Mouse (Mus musculus) retina, embryonic 14.5 days (tissue): ENCODE results near the gene Gm49322.
A peak's percentile ranks its signal among the peaks of the same experiment; 100 is the strongest.
"Not testable (repeated sequence)": the region's sequence is repeated elsewhere in the genome, so short reads cannot be mapped to it uniquely, and the experiment has no call there.

Source experiments
- DNase-seq: peaks from one replicate; pipeline ENCODE4 v3.0.0-alpha.2; 2015; ENCODE audit warnings: low spot score

Gm49322 gene

GRCm38 (mm10) chr10:80605721-80606120, at the start of gene Gm49322:
TSS of gene Gm49322 (plus strand) at chr10:80606021.
- DNase-seq = not testable (repeated sequence)

GRCm38 (mm10) chr10:80557346-80557965, 48.4 kb upstream of the Gm49322 start:
- peak; percentile 89 for DNase-seq

- DNase-seq = no peak
Observed at GRCm38 (mm10) chr10:80559431-80559830, 46.4 kb upstream of the Gm49322 start.

GRCm38 (mm10) chr10:80560621-80561020, 45.2 kb upstream of the Gm49322 start:
- DNase-seq = no peak

- DNase-seq = peak; percentile 97
Observed at GRCm38 (mm10) chr10:80561116-80561944, 44.5 kb upstream of the Gm49322 start, which contains the start of gene Rexo1. TSS of gene Rexo1 (minus strand) at chr10:80561560.

GRCm38 (mm10) chr10:80566375-80567092, 39.3 kb upstream of the Gm49322 start:
- DNase-seq = peak; percentile 93

- DNase-seq = no peak
Observed at GRCm38 (mm10) chr10:80568876-80569275, 36.9 kb upstream of the Gm49322 start.

GRCm38 (mm10) chr10:80569664-80570066, 36.2 kb upstream of the Gm49322 start:
- peak; percentile 51 for DNase-seq

- no peak for DNase-seq
Observed at GRCm38 (mm10) chr10:80570419-80570818, 35.4 kb upstream of the Gm49322 start.

- DNase-seq = peak; percentile 68
Observed at GRCm38 (mm10) chr10:80570871-80571836, 34.7 kb upstream of the Gm49322 start.

- DNase-seq = no peak
Observed at GRCm38 (mm10) chr10:80572477-80572876, 33.3 kb upstream of the Gm49322 start.

- DNase-seq = no peak
Observed at GRCm38 (mm10) chr10:80573944-80574343, 31.9 kb upstream of the Gm49322 start.

- DNase-seq = no peak
Observed at GRCm38 (mm10) chr10:80574896-80575295, 30.9 kb upstream of the Gm49322 start.

GRCm38 (mm10) chr10:80575925-80576324, 29.9 kb upstream of the Gm49322 start:
- DNase-seq = no peak

- DNase-seq = peak; percentile 52
Observed at GRCm38 (mm10) chr10:80576351-80577194, 29.2 kb upstream of the Gm49322 start.

- peak; percentile 95 for DNase-seq
Observed at GRCm38 (mm10) chr10:80577195-80578130, 28.4 kb upstream of the Gm49322 start, which contains the start of gene Klf16. TSS of gene Klf16 (minus strand) at chr10:80577321.

- DNase-seq = peak; percentile 85
Observed at GRCm38 (mm10) chr10:80578131-80578750, 27.6 kb upstream of the Gm49322 start.

- peak; percentile 78 for DNase-seq
Observed at GRCm38 (mm10) chr10:80578911-80579310, 26.9 kb upstream of the Gm49322 start.

- DNase-seq = no peak
Observed at GRCm38 (mm10) chr10:80583047-80583446, 22.8 kb upstream of the Gm49322 start.
